Mouse (Mus musculus): ENCODE results near the gene Nkain2. TPM values are rescaled to one million over a fixed set of nuclear protein-coding genes. Genes with fewer than 3 reads are reported as not detected.

Gene Nkain2
- total and polyA plus RNA-seq, 3 experiments: not detected

DNA sequence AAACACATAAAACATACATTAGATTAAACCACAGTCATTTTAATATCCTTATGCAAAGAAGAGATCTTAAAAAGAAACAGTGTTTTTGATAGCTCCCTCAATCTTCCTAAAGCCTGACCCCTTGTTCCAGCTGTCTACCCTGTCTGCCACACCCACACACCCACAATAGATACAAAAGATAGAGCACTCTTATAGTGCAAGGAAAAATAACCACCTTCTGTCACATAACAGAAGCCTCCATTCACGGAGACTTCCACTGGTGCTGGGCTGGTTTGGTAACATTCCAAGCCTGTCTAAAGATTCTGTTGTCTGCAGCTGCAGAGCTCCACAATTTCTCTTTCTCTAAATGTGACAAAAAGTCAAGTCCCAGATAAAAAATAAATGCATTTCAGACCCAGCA is 20.7 kb downstream of the Nkain2 start:
- no peaks in the 10 kb centered on the region for H3K4me1 ChIP-seq (ENCODE audit: control insufficient read depth in 1 of 2, insufficient read depth in 2 of 2)
- in situ Hi-C loops (cut with MboI; ENCODE audit: low pct_ligation_motif_present, low pct_unique_long_range_greater_than_20kb, low sequenced_read_pairs) (no loop called here), dilution Hi-C loops (cut with MboI; ENCODE audit: extremely low pct_ligation_motif_present, extremely low pct_unique_long_range_greater_than_20kb, low sequenced_read_pairs) (no loop called here)
- no peak for TF ChIP-seq ELF1 (IDR thresholded peaks at IDR 0.05; ENCODE audit: low read depth, low read length)
- no peak for TF ChIP-seq POLR2AphosphoS2 (IDR thresholded peaks at IDR 0.05; ENCODE audit: low read depth, low read length)
- TF ChIP-seq ZKSCAN1 (IDR thresholded peaks at IDR 0.05; ENCODE audit: borderline replicate concordance, low read depth, low read length): no peak
- TF ChIP-seq NRF1 (IDR thresholded peaks at IDR 0.05; ENCODE audit: low read depth, low read length): no peak
- TF ChIP-seq UBTF (IDR thresholded peaks at IDR 0.05; ENCODE audit: low read depth, low read length): no peak
- TF ChIP-seq HCFC1 (IDR thresholded peaks at IDR 0.05; ENCODE audit: low read depth, low read length): no peak
- TF ChIP-seq CHD1 (IDR thresholded peaks at IDR 0.05; ENCODE audit: low read depth, low read length): no peak
- no peak for TF ChIP-seq RCOR1 (conservative IDR thresholded peaks at IDR 0.05; ENCODE audit: low read depth, low read length)
- no peak for TF ChIP-seq ZMIZ1 (IDR thresholded peaks at IDR 0.05; ENCODE audit: low read depth, low read length)
- no peak for TF ChIP-seq MAX (IDR thresholded peaks at IDR 0.05; ENCODE audit: low read length)
- no peak for TF ChIP-seq PAX5 (IDR thresholded peaks at IDR 0.05; ENCODE audit: low read length)
- TF ChIP-seq MEF2A (IDR thresholded peaks at IDR 0.05; ENCODE audit: borderline replicate concordance, low read depth, low read length): no peak
- no peak for TF ChIP-seq MAFK (IDR thresholded peaks at IDR 0.05; ENCODE audit: insufficient replicate concordance, low read length)
- TF ChIP-seq KAT2A (IDR thresholded peaks at IDR 0.05; ENCODE audit: insufficient replicate concordance, low read length): no peak
- no peak for TF ChIP-seq GABPA (IDR thresholded peaks at IDR 0.05; ENCODE audit: insufficient replicate concordance, low read depth, low read length)
- TF ChIP-seq SIN3A (IDR thresholded peaks at IDR 0.05; ENCODE audit: low read length): no peak
- no peak for TF ChIP-seq EP300 (IDR thresholded peaks at IDR 0.05; ENCODE audit: low read length)
- no peak for TF ChIP-seq IRF4 (IDR thresholded peaks at IDR 0.05; ENCODE audit: low read depth, low read length)
- TF ChIP-seq USF2 (conservative IDR thresholded peaks at IDR 0.05; ENCODE audit: low read depth, low read length): no peak
- H3K79me2 ChIP-seq (replicated peaks; ENCODE audit: control insufficient read depth, extremely low read depth, insufficient read depth, poor library complexity, severe bottlenecking): no peaks in the 10 kb centered on the region
- no peak for DNase-seq (ENCODE audit: extremely low read depth)
- peaks cover 20% of the 10 kb centered on the region for H3K9me3 ChIP-seq (replicated peaks; ENCODE audit: low read length)
- H3K27me3 ChIP-seq (replicated peaks): no peaks in the 10 kb centered on the region
- H3K36me3 ChIP-seq (replicated peaks in 1 of 2; ENCODE audit: control insufficient read depth in 1 of 2, insufficient read depth in 1 of 2, low read length in 1 of 2): no peaks in the 10 kb centered on the region
- H3K4me2 ChIP-seq (ENCODE audit: insufficient read depth, low read depth, poor library complexity, severe bottlenecking): no peak overlapping the region
- H3K4me3 ChIP-seq (replicated peaks in 1 of 3; ENCODE audit: low read depth in 2 of 3, low read length in 2 of 3, poor library complexity in 1 of 3): no peak overlapping the region
- no peak overlapping the region for H3K27ac ChIP-seq (ENCODE audit: insufficient read depth, low read depth)
- no peak overlapping the region for H3K9ac ChIP-seq (ENCODE audit: insufficient read depth, low read depth)

DNA sequence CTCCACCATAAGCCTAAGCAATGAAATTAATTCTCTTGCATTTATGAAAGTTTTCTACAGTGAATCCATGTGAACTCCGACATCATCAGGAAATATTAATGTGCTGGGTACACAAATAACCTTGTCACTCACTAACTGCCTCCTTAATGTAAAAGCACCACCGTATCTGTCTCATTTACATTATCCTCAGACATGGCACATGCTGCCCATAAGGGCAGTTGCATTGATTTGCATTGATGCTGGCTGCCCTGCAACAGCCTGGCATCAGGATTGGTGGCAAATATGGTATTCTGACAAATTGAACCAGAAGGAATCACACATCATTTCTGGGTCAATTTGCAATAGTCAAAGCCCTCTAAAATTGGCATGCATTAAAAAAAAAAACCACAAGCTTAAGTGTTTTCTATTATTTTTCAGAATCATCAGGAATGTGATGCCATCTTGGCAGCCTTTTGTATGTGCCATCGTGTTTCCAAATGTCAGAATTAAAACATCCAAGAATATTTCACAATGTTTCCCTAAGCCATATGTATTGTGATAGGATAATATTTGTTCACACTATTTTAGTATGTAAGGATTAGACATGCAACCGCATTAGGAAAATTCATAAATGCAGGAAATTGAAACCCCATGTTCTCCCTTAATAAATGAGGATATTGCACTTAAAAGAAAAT is 74.9 kb downstream of the Nkain2 start:
- dilution Hi-C loops (cut with MboI; ENCODE audit: extremely low pct_ligation_motif_present, extremely low pct_unique_long_range_greater_than_20kb, low sequenced_read_pairs) (no loop called here), in situ Hi-C loops (cut with MboI; ENCODE audit: low pct_ligation_motif_present, low pct_unique_long_range_greater_than_20kb, low sequenced_read_pairs) (no loop called here)
- TF ChIP-seq ZMIZ1 (IDR thresholded peaks at IDR 0.05; ENCODE audit: low read depth, low read length): no peak
- TF ChIP-seq USF1 (IDR thresholded peaks at IDR 0.05; ENCODE audit: low read depth, low read length): no peak
- no peak for TF ChIP-seq SIN3A (IDR thresholded peaks at IDR 0.05; ENCODE audit: low read length)
- TF ChIP-seq RCOR1 (conservative IDR thresholded peaks at IDR 0.05; ENCODE audit: low read depth, low read length): no peak
- no peak for TF ChIP-seq PAX5 (IDR thresholded peaks at IDR 0.05; ENCODE audit: low read length)
- TF ChIP-seq CTCF (conservative IDR thresholded peaks at IDR 0.05 in 1 of 2, IDR thresholded peaks at IDR 0.05 in 1 of 2; ENCODE audit: low read depth in 2 of 2, low read length in 2 of 2): no peak
- TF ChIP-seq CHD2 (IDR thresholded peaks at IDR 0.05; ENCODE audit: low read length): no peak
- TF ChIP-seq ZKSCAN1 (IDR thresholded peaks at IDR 0.05; ENCODE audit: borderline replicate concordance, low read depth, low read length): no peak
- TF ChIP-seq ETS1 (conservative IDR thresholded peaks at IDR 0.05; ENCODE audit: low read depth, low read length): no peak
- DNase-seq (ENCODE audit: extremely low read depth): no peak
- Histone ChIP-seq H3K9me3 (replicated peaks; ENCODE audit: low read length) (peaks cover 16% of the 10 kb centered on the region), H3K4me3 (replicated peaks in 1 of 3; ENCODE audit: low read depth in 2 of 3, low read length in 2 of 3, poor library complexity in 1 of 3) (no peak overlapping the region), H3K36me3 (replicated peaks in 1 of 2; ENCODE audit: control insufficient read depth in 1 of 2, insufficient read depth in 1 of 2, low read length in 1 of 2) (no peaks in the 10 kb centered on the region), H3K27ac (ENCODE audit: insufficient read depth, low read depth) (no peak overlapping the region), H3K79me2 (replicated peaks; ENCODE audit: control insufficient read depth, extremely low read depth, insufficient read depth, poor library complexity, severe bottlenecking) (no peaks in the 10 kb centered on the region), H3K27me3 (replicated peaks) (no peaks in the 10 kb centered on the region), H3K4me2 (ENCODE audit: insufficient read depth, low read depth, poor library complexity, severe bottlenecking) (no peak overlapping the region), H3K9ac (ENCODE audit: insufficient read depth, low read depth) (no peak overlapping the region), H3K4me1 (ENCODE audit: control insufficient read depth in 1 of 2, insufficient read depth in 2 of 2) (no peaks in the 10 kb centered on the region)

All from CH12.LX (cell line).